Mouse (Mus musculus): ENCODE measurements around the gene Cntn4. TPM values are rescaled to one million over a fixed set of nuclear protein-coding genes. Genes with fewer than 3 reads are reported as not detected.

Cntn4 gene
- polyA plus RNA-seq, 1 experiment = 23.9 TPM

GRCm38 (mm10) chr6:106747251-106747650 lies 1069.8 kb downstream of the Cntn4 start:
- DNase-seq (ENCODE audit: extremely low spot score in 1 of 2, low spot score in 1 of 2) = no peak

- no peak for DNase-seq (ENCODE audit: extremely low spot score in 1 of 2, low spot score in 1 of 2)
Measured at GRCm38 (mm10) chr6:106747804-106748203, 1070.3 kb downstream of the Cntn4 start.
